Mouse (Mus musculus): ENCODE measurements around the gene Nipsnap3b. TPM values are rescaled to one million over a fixed set of nuclear protein-coding genes. Genes with fewer than 3 reads are reported as not detected.

Nipsnap3b gene
- 75.2 and 94.3 TPM in 2 replicates for polyA plus RNA-seq (2012; rRNA removed)

DNA sequence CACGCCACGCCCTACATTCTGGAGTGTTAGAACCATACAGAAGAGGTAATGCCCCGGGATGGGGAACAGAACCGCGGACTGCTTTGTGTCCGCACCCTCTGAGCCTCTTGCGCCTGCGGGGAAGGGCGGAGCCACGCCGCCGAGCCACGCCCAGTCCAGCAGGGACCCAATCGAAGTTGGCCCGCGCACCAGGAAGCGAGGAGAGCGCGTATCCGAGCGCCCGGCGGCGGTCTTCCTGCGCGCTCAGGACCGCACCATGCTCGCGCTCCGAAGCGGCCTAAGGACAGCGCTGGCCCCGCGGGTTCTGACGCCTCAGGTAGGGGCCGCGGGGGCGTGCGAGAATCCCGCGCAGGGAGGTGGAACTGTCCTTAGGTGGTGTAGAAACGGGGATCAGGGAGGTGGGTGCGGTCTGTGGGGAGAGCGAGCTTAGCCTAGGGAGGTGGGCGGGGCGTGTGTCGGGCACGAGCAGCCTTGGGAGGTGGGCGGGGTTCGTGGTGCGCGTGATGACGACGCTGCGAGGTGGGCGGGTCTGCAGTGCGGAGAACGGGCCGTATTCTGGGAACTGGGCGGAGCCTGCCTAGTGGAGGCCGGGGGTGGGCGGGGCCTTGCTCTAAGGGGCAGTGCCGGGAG is at the start of gene Nipsnap3b:
Nipsnap3b (plus strand) TSS at position 149 of the 630 bp plus-strand sequence.
- WGBS = under 1% methylated on average over 63 of the region's 63 CpGs
- DNase-seq (ENCODE audit: low read depth, low spot score) = peak; percentile 85

DNA sequence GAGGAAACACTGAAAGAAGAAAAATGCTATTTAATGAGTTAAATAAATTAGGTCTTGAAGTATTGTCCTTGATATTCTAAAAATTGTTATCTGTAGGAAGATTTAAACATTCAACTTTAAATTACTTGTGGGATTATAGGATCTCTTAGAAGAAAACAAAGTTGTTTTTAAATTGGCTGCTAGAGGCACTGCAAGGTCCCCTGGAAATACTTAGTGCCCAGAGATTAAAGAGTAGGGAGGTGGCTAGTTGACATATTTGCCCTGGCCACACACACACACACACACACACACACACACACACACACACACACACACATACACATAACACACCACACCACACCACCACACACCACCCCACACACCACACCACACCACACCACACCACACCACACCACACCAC is 47.4 kb upstream of the Nipsnap3b start, which contains the start of gene Olfr270:
Olfr270 (plus strand) TSS at position 301 of the 400 bp plus-strand sequence.
- no peak for DNase-seq (ENCODE audit: low read depth, low spot score)

DNA sequence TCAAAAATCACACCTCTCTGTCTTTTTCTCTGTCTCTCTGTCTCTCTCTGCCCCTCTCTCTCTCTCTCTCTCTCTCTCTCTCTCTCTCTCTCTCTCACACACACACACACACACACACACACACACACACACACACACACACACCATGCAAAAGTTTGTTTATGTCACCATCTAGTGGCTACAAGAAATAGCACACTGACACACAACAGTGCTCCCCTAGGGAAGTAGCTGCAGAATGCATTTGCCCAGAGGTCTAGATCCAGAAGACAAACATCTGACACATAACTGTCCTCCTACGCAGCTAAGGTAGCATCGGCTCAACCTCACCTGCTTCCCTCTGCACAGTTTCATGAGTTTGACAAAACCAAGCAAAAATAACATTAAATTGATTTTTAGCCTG is 26.5 kb upstream of the Nipsnap3b start:
- 46% methylated on average over 2 of the region's 2 CpGs for WGBS
- no peak for DNase-seq (ENCODE audit: low read depth, low spot score)

DNA sequence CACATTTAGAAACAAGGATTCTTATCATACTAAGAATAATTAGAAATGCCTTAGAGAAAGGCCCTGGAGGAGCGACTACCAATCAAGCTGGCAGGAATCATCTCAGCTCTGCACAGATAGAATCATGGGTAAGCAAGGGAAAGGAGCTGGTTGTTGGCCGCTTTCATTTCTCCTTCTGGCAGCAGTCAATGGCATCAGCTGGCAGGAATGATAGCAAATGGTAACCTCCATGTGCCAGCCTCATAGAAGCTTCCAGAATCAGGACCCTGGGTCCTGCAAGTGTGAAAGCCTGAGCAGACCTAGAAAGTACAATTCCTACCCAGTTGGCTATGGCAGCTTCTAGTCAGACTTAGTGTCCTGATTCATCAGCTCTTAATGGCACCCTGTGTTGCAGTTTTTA is 25.4 kb upstream of the Nipsnap3b start:
- DNase-seq (ENCODE audit: low read depth, low spot score) = no peak
- WGBS = 83% methylated on average over 2 of the region's 2 CpGs

DNA sequence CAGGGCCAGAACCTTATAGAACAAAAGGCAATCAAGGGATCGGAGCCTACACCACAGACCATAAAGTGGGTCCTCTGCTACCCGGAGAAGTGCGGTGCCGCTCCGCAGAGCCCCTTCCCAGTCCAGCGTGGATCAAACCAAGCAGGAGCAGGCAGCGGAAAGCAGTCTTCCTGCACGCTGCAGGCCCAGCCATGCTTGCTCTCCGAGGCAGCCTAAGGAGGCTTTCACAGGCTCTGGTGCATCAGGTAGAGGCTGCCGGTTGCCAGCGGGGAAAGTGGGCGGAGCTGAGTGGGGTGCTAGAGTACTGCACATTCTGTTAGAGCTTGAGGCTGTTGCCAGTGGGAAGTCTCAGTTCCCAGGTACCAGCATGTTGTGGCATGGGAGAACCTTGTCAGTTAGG is 22.4 kb upstream of the Nipsnap3b start, which contains the start of gene Nipsnap3a:
Nipsnap3a (plus strand) TSS at position 25 of the 400 bp plus-strand sequence.
- WGBS = 20% methylated on average over 12 of the region's 12 CpGs
- DNase-seq (ENCODE audit: low read depth, low spot score) = no peak

DNA sequence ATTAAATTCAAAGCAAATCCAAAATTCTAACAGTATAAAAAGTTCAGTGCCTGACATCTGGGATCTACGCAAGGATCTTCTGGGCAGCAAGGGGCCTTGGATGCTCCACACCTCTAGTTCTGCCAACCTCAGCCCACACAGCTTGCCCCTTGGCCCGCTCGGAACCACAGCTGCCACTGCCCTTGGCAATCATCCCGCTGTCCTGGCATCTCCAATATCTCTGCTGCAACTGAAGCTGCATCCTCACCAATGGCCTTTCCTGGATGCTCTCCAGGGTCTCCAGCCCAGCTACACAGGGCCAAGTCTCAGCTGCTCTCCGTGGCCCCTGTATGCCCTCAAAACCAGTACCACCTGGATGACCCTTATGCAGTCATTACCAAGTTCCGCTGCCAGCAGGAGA is 12.2 kb upstream of the Nipsnap3b start:
- 93% methylated on average over 6 of the region's 6 CpGs for WGBS

DNA sequence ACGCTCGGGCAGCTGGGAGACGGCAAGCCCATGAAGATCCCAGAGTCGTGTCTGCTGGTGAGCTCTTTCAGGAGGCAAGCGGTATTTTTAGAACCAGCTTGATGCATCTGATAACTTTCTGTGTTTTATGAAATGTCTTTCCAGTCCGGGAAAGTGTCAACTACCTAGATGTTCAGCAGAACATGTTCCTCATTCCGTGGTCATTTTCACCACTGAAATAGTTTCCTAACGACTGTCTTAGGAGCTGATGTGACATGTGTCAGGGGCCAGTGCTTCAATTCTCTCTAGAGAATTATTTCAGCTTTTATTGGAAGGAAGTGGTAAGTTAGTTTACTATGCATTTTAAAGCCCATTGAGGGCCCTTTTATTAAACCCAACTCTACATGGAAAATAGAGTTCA is 11.5 kb upstream of the Nipsnap3b start:
- 69% methylated on average over 8 of the region's 8 CpGs for WGBS
- no peak for DNase-seq (ENCODE audit: low read depth, low spot score)

More for the DNA sequence above, 12.2 kb upstream of the Nipsnap3b start:
- no peak for DNase-seq (ENCODE audit: low read depth, low spot score)

DNA sequence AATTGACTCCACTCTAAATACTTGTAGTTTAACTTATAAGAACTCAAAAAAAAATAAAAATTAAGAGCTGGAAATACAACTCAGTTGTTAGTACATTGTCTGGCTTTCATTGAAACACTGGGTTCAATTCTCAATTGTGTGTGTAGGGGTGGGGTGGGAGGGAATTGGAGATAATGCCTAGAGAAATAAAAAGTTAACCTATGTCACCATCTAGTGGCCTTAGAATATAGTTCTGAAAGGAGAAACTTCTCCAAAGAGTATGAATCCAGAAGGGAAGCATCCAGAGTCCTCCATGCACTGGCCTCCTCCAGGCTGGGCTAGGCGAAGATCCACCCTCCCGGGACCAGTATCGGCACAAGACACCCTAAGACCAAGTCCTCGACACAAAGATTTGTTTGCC is 2.5 kb upstream of the Nipsnap3b start:
- 61% methylated on average over 4 of the region's 4 CpGs for WGBS
- no peak for DNase-seq (ENCODE audit: low read depth, low spot score)

DNA sequence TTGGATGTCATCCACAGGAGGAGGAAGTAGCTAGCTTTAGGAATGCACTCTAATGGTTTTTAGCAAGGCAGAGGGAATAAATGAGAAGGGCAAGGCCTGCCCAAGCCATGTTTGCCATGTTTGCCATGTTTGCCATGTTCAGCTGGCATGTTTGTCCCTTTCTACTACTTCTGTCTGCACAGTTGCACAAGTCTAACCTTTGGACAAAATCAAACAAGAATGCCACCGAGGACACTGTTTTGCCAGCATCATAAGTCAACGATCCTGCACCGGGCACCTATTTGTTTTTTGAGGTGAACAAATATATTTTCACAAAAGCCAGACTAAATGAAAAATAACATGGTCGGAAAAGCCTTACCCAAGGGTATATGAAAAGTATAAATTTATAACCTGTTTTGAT is 1.8 kb upstream of the Nipsnap3b start:
- DNase-seq (ENCODE audit: low read depth, low spot score) = no peak
- 67% methylated on average over 4 of the region's 4 CpGs for WGBS

DNA sequence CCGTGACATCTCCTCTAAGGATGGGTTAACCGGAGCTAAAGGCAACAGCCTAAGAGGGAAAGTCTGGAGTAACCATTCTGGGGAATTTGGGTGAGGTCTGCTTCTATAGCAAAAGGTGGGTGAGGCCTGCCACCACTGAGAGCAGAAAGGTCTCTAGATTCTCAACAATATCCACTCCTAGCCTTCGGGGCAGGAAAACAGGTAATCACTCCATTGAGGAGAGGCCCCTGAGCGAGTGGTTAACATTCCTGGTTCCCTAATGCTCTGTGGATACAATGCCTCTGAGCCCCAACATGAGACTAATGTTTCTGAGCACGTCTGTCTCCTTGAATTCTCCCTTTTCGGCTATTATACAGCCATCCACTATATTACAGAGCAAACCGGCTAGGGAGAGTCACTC is 2.7 kb downstream of the Nipsnap3b start:
- DNase-seq (ENCODE audit: low read depth, low spot score) = no peak
- WGBS = 95% methylated on average over 7 of the region's 7 CpGs

DNA sequence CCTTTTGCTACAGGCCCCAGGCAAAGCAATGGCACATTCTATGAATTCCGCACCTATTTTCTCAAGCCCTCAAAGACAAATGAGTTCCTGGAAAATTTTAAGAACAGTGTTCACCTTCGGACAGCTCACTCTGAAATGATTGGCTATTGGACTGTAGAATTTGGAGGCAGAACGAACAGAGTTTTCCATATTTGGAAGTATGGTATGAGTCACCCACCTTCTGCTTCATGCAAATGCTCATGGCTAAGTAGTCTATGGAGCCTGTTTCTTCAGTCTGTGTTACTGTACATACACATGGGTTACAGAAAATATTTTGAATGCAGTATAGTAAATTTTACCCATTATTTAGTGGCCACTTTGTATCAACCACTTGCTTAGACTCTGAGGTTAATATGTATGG is 3.3 kb downstream of the Nipsnap3b start:
- 92% methylated on average over 3 of the region's 3 CpGs for WGBS
- DNase-seq (ENCODE audit: low read depth, low spot score) = no peak

DNA sequence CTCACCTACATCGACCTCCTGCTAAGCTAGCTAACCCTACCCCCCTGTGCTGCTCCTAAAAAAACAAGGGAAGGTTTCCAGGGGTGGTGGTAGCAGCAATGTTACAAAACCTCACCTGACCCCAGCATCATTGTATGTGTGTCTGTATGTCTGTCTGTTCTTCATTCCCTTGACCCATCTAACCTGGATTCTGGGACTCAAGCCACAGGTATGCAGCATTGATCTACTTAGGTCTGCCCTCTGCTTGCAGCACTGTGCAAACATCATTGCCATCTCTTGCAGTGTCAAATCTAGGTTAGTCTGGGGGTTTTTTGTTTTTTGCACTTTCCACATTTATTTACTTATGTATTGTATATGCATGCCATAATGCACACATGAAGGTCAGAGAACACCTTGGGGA is 6.7 kb downstream of the Nipsnap3b start:
- 89% methylated on average over 1 of the region's 1 CpGs for WGBS
- DNase-seq (ENCODE audit: low read depth, low spot score) = no peak

DNA sequence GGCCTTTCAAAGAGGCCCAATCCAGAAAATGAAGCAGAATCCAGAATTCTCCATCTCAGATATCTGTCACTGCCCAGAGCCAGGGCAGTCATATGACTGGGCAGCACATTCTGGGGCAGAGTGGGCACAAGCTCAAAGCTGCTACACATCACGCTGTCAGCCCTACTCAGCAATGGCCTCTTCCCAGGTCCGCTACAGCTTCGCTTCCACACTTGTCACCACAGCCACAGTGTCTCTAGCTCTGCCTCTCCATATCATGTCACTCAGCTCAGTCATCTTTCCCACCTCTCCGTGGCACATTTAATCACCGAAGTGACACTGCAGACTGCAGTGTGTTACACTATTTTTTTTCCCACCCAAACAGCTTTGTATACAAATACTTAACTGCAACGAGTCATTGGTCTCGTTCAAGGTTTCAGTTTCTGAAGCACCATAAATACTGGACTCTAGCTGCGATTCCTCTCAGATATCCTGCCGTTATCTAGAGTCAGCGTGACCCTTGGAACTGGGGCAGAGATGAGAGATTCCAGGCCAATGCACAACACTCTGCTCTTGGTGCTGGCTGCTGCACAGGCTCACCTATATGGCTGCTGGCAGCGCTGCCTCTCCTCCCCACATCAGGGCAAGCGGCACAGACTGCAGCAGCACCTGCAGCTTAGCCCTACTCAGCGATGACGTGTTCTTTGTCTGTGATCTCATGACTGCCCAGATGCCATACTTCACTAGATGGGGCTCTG is 11.7 kb downstream of the Nipsnap3b start:
- no peak for DNase-seq (ENCODE audit: low read depth, low spot score)
- 79% methylated on average over 14 of the region's 14 CpGs for WGBS

DNA sequence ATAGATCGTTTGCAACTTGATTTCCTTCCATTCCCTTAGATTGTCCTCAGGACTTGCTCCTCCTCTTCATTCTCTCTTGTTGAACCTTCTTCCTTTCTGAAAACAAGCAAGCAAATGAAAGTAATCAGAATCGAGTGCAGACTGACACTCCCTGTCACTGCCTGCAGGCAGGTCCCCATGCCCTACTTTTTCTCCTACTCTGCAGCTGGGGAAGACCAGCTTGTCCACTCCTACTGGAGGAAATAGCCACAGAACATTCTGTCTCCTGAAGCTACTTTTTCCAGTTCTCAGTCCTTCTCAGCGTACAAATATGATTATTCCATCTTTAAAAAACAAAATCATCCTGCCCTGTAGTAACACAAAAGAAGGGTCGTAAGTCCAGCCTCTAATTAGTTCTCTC is 12.7 kb downstream of the Nipsnap3b start:
- no peak for DNase-seq (ENCODE audit: low read depth, low spot score)
- 81% methylated on average over 4 of the region's 4 CpGs for WGBS

DNA sequence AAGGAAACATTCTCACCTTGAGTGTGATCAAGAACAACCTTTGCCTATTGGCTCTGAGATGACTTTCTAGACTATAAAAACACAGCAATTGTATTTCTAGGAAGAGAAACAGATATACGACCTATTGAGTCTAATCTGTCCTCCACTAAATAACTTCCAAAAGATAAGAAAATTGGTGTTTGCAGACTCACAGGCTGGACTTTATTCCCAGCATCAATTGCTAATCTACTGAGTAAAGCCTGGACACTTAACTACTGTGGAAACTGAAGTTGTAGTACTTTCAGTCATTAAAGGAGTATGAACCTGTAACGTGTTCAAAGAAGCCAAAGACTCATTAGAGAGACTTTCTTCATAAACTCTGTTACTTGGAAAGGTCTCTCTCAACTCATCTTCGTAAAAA is 16.1 kb downstream of the Nipsnap3b start:
- DNase-seq (ENCODE audit: low read depth, low spot score) = no peak
- 54% methylated on average over 3 of the region's 3 CpGs for WGBS

DNA sequence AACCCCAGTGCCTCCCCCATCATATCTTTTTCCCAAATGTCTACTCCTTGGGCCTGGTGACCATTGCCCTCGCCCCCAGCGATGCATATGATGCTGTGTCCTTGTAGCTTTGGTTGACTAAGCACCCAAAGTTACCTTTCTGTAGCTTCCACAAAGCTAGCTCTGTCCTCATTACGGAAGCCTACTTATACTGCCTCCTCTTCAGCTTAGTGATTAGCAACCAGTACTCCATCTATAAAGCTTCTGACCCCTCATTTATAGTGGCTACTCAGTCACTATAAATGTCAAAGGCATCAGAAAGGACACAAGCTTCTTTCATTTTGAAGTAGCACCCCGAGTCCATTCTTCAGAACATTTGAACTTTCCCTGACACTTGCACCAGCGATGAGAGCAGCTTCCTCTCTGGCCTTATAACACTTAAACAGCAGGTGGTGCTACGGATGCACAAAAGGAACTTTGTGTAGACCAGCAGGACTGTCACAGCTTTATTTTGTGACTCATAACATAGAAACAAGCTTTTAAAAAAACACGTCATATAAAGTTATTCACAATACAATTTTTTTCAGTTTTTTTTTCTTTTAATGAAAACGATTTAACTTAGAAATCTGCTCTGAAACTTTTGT is 18.8 kb downstream of the Nipsnap3b start:
- DNase-seq (ENCODE audit: low read depth, low spot score) = no peak
- WGBS = 49% methylated on average over 8 of the region's 8 CpGs

DNA sequence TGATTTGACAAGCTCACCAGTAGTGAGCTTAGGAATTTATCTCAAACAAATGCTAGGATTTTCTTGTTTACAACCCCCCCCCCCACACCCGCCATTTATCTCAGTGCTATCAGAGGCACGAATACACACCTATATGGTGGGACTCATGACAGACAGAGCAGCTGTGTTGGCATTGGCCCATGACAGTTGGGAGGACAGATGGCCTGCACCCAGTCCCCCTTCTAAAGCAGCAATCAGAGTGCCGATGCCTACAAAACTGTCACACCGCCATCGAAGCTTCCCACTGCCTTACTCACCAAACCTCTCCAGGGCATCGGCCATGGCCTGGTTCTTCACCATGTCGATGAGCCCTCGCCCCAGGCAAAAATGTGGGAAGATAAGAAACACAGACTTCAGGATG is 32.1 kb downstream of the Nipsnap3b start:
- DNase-seq (ENCODE audit: low read depth, low spot score) = no peak
- 92% methylated on average over 8 of the region's 8 CpGs for WGBS

DNA sequence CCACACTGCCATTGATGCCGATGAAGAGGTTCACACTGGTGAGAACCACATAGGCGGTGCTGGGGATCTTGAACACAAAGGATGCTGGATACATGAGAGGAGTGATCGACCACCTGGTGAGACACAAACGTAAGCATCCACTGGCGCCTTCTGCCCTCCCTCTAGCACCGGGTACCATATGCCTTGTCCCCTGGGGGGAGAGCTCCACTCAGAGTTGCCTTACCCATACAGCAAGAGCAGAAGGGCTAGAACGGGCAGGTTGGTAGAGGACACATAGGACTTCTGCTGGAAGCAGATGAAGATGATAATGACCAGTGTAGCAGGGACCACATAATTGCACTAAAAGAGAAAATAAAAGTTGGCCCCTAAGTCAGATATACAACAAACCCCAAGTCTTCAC is 34.1 kb downstream of the Nipsnap3b start:
- WGBS = 90% methylated on average over 7 of the region's 7 CpGs
- no peak for DNase-seq (ENCODE audit: low read depth, low spot score)

DNA sequence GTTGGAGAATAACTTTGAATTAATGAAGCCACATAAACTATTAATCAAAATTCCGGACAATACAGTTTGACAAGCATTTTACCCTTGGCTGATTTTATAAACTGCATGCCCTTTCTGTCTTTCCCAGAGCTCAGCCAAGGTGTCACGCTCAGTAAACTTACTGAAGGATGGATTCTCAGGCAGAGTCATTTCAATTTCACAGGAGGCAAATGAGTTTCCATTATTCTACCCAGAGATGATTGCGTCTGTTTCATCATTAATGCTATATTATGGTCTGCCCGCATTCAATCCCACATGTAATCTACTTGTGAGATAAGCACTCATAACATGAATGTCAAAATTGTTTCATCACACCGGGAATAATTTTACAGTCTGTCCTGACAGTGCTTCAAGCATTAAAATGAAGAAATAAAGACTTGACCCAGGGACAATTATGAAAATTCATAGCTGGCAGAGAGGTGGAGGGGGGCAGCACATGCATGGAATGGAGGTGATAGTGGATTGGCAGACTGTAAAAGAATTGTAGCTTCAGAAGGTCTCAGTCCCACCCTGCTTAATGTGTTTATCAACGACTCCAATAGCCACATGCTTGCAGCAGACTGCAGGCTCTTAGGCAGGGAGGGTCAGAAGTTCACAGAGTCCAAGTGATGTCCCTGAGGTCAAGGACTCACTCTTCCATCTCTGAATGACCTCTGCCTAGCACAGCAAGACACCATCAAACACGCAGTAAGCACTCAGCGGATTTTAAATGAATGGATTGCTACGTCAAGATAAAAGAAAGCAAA is 34.8 kb downstream of the Nipsnap3b start:
- DNase-seq (ENCODE audit: low read depth, low spot score) = no peak
- 75% methylated on average over 9 of the region's 9 CpGs for WGBS

All from large intestine, adult 2 months (tissue).